Comparison of ENCODE assay signal across 12 mouse cellular contexts in genomic region chr1:33714796-33715195, GRCm38 (mm10). TPM values are rescaled to one million over a fixed set of nuclear protein-coding genes. Genes with fewer than 3 reads are reported as not detected.
DNase-seq lines count a peak whose midpoint lies in the region; ATAC-seq and TF ChIP-seq lines count a peak whose summit lies in the region.
"Had no signal": no experiment of that assay in that cellular context is flagged by ENCODE, and none has a peak within 500 bp of the region (broad histone marks: within the 10 kb centered on the region; RNA-seq: fewer than 3 reads in every experiment).

No protein-coding gene starts in this region.

- no peaks in the 10 kb centered on the region for H3K4me1 ChIP-seq in kidney, embryonic 16.5 days (ENCODE audit: insufficient read depth, low read length)
- H3K4me1 ChIP-seq in kidney, adult 2 months (ENCODE audit: control insufficient read depth, insufficient read depth, low read length): no peaks in the 10 kb centered on the region
- H3K4me1 ChIP-seq in hindbrain, embryonic 13.5 days (replicated peaks): peaks cover 4% of the 10 kb centered on the region; the same call in 1 of the 2 replicates
- H3K4me1 ChIP-seq in neural tube, embryonic 13.5 days (replicated peaks): no peaks in the 10 kb centered on the region; the same call in 1 of the 2 replicates

- no peaks in the 10 kb centered on the region for H3K9me3 ChIP-seq in kidney, embryonic 16.5 days (ENCODE audit: low read length)
- no peaks in the 10 kb centered on the region for H3K9me3 ChIP-seq in hindbrain, embryonic 13.5 days
- H3K9me3 ChIP-seq in neural tube, embryonic 13.5 days: no peaks in the 10 kb centered on the region
- H3K9me3 ChIP-seq: liver, embryonic 13.5 days had no signal

- H3K9ac ChIP-seq in kidney, embryonic 16.5 days (replicated peaks; ENCODE audit: low read length): no peak overlapping the region
- H3K9ac ChIP-seq in hindbrain, embryonic 13.5 days: no peak overlapping the region
- no peak overlapping the region for H3K9ac ChIP-seq in neural tube, embryonic 13.5 days
- H3K9ac ChIP-seq: liver, embryonic 13.5 days had no signal

- no peak overlapping the region for H3K4me3 ChIP-seq in kidney, embryonic 16.5 days (ENCODE audit: low read length)
- no peak overlapping the region for H3K4me3 ChIP-seq in kidney, adult 2 months (ENCODE audit: insufficient read depth, low read depth, low read length)
- H3K4me3 ChIP-seq in hindbrain, embryonic 13.5 days: no peak overlapping the region
- no peak overlapping the region for H3K4me3 ChIP-seq in neural tube, embryonic 13.5 days
- H3K4me3 ChIP-seq: liver, embryonic 13.5 days had no signal

- 0 out of 2 replicates have a peak overlapping the region, but pooled peaks have one; percentile 18 for H3K4me2 ChIP-seq in kidney, embryonic 16.5 days (replicated peaks; ENCODE audit: low read depth, low read length)
- H3K4me2 ChIP-seq in hindbrain, embryonic 13.5 days: peak overlapping the region; percentile 21; the same call in 1 of the 2 replicates
- H3K4me2 ChIP-seq in neural tube, embryonic 13.5 days: peak overlapping the region; percentile 25; the same call in 1 of the 2 replicates
- H3K4me2 ChIP-seq: liver, embryonic 13.5 days had no signal

- TF ChIP-seq CTCF in kidney, adult 2 months (conservative IDR thresholded peaks at IDR 0.05; ENCODE audit: insufficient read depth, insufficient read length, low read depth, low read length): no peak

- TF ChIP-seq POLR2A in kidney, adult 2 months (IDR thresholded peaks at IDR 0.05; ENCODE audit: low read depth, low read length): no peak

- no peak overlapping the region for H3K27ac ChIP-seq in kidney, embryonic 16.5 days (ENCODE audit: low read length)
- H3K27ac ChIP-seq in kidney, adult 2 months (ENCODE audit: insufficient read depth, low read depth, low read length): no peak overlapping the region
- no peak overlapping the region for H3K27ac ChIP-seq in hindbrain, embryonic 13.5 days
- no peak overlapping the region for H3K27ac ChIP-seq in neural tube, embryonic 13.5 days (replicated peaks)
- H3K27ac ChIP-seq: liver, embryonic 13.5 days had no signal

- no peak for DNase-seq in kidney, adult 2 months
- peak; percentile 76 for DNase-seq in embryo, embryonic 11 days
- DNase-seq in adrenal gland, adult 18-20 months (ENCODE audit: low spot score in 2 of 2): no peak
- no peak for DNase-seq in c-Kit-positive CD71-positive TER-119-positive erythroid progenitor cells, embryonic 14.5 days (ENCODE audit: low spot score)
- DNase-seq in adrenal gland, postnatal 4 days (ENCODE audit: low spot score in 2 of 2): no peak
- DNase-seq: kidney, postnatal 25 days; liver, embryonic 13.5 days had no signal

- 0 out of 2 replicates have a peak, but pooled peaks cover 4% of the 10 kb centered on the region for H3K27me3 ChIP-seq in kidney, embryonic 16.5 days (ENCODE audit: insufficient read depth, low read length)
- H3K27me3 ChIP-seq in kidney, adult 2 months (replicated peaks; ENCODE audit: control insufficient read depth, insufficient read depth, low read length): no peaks in the 10 kb centered on the region
- no peaks in the 10 kb centered on the region for H3K27me3 ChIP-seq in hindbrain, embryonic 13.5 days
- no peaks in the 10 kb centered on the region for H3K27me3 ChIP-seq in neural tube, embryonic 13.5 days

- WGBS in kidney, embryonic 16.5 days: 6% methylated on average over 10 of the region's 10 CpGs
- 4% methylated on average over 10 of the region's 10 CpGs for WGBS in kidney, adult 2 months
- WGBS in hindbrain, embryonic 13.5 days: 7% methylated on average over 10 of the region's 10 CpGs
- WGBS in neural tube, embryonic 13.5 days: 6% methylated on average over 10 of the region's 10 CpGs

- H3K36me3 ChIP-seq in kidney, embryonic 16.5 days (ENCODE audit: insufficient read depth, low read length): no peaks in the 10 kb centered on the region
- H3K36me3 ChIP-seq in kidney, adult 2 months (ENCODE audit: control insufficient read depth, insufficient read depth, low read length): no peaks in the 10 kb centered on the region
- no peaks in the 10 kb centered on the region for H3K36me3 ChIP-seq in hindbrain, embryonic 13.5 days
- no peaks in the 10 kb centered on the region for H3K36me3 ChIP-seq in neural tube, embryonic 13.5 days
- H3K36me3 ChIP-seq: G1E; liver, embryonic 13.5 days had no signal

- no peak; the same call in 1 of the 2 replicates for ATAC-seq in kidney, embryonic 16.5 days (ENCODE audit: low FRiP score, low TSS enrichment)
- ATAC-seq in hindbrain, embryonic 13.5 days (ENCODE audit: low FRiP score): no peak
- no peak for ATAC-seq in neural tube, embryonic 13.5 days (ENCODE audit: low read depth)

RNA-seq across cellular contexts. Expression of gene Rab23, which starts 4.9 kb away (rescaled TPM):
- polyA plus RNA-seq in kidney, embryonic 16.5 days (2015; fragmentation: Nextera tagmentation; extraction: Ambion mirVana): 26.8 and 27.5 TPM in 2 replicates
- polyA plus RNA-seq in kidney, adult 2 months (2012; rRNA removed): 7.3 and 7.5 TPM in 2 replicates
- 25.9 and 28.3 TPM in 2 replicates for polyA plus RNA-seq in hindbrain, embryonic 13.5 days (2015; fragmentation: Nextera tagmentation; extraction: Ambion mirVana)
- polyA plus RNA-seq in neural tube, embryonic 13.5 days (2015; fragmentation: Nextera tagmentation; extraction: Ambion mirVana): 23.5 and 29.1 TPM in 2 replicates
- total RNA-seq in adrenal gland, adult 18-20 months (2021): 10 to 100 TPM in 1 of 2 experiments, 1 to 10 TPM in 1; 8.3 to 13.5 TPM
- total RNA-seq in adrenal gland, postnatal 4 days (2021): 10 to 100 TPM; 20.1 to 23.2 TPM
- polyA plus RNA-seq: G1E had no signal

RNA-seq across cellular contexts. Expression of gene Bag2, which starts 42.8 kb away (rescaled TPM):
- polyA plus RNA-seq in kidney, embryonic 16.5 days (2015; fragmentation: Nextera tagmentation; extraction: Ambion mirVana): 98.1 and 105 TPM in 2 replicates
- polyA plus RNA-seq in kidney, adult 2 months (2012; rRNA removed): 18.0 and 22.0 TPM in 2 replicates
- polyA plus RNA-seq in hindbrain, embryonic 13.5 days (2015; fragmentation: Nextera tagmentation; extraction: Ambion mirVana): 17.8 and 17.9 TPM in 2 replicates
- 17.6 and 22.9 TPM in 2 replicates for polyA plus RNA-seq in neural tube, embryonic 13.5 days (2015; fragmentation: Nextera tagmentation; extraction: Ambion mirVana)
- total RNA-seq in adrenal gland, adult 18-20 months (2021): 10 to 100 TPM; 15.7 to 17.9 TPM
- 10 to 100 TPM; 22.3 to 25.7 TPM for total RNA-seq in adrenal gland, postnatal 4 days (2021)
- total RNA-seq: neutrophil, adult 5-6 weeks had no signal

RNA-seq across cellular contexts. Expression of gene Prim2, which starts 45.2 kb away (rescaled TPM):
- 35.8 and 36.3 TPM in 2 replicates for polyA plus RNA-seq in kidney, embryonic 16.5 days (2015; fragmentation: Nextera tagmentation; extraction: Ambion mirVana)
- polyA plus RNA-seq in kidney, adult 2 months (2012; rRNA removed): 2.9 and 3.0 TPM in 2 replicates
- polyA plus RNA-seq in hindbrain, embryonic 13.5 days (2015; fragmentation: Nextera tagmentation; extraction: Ambion mirVana): 24.2 and 26.1 TPM in 2 replicates
- 21.5 and 23.5 TPM in 2 replicates for polyA plus RNA-seq in neural tube, embryonic 13.5 days (2015; fragmentation: Nextera tagmentation; extraction: Ambion mirVana)
- 1 to 10 TPM; 3.7 to 4.9 TPM for total RNA-seq in adrenal gland, adult 18-20 months (2021)
- total RNA-seq in adrenal gland, postnatal 4 days (2021): 10 to 100 TPM; 14.9 to 18.6 TPM
